Mouse (Mus musculus): ENCODE data around the gene Gm3636. TPM values are rescaled to one million over a fixed set of nuclear protein-coding genes. Genes with fewer than 3 reads are reported as not detected.
"Not testable (repeated sequence)": the region's sequence is repeated elsewhere in the genome, so short reads cannot be mapped to it uniquely, and the experiment has no call there.

Gm3636 gene
- not detected for total RNA-seq (2021)
- long read RNA-seq, experiment 1 = 0 reads
- long read RNA-seq, experiment 2 = 0 reads

DNA sequence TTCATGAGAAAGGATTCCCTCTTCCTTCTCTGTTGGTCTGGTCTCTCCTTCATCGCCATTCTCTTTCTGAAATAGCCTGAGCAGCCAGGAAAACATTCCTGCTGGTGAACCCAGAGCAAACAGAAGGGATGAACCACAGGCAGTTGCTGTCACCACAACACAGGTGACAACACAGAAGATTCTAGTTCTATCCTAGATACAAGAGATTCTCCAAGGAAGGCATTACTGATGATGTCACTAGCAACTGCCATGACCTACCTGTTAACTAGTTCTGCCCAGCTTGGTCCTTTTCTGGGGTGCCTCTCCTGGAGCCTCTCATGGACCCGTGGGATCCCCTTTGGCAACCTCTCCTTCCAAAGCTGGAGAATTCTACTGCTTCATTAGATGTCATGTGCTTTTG is at the start of gene Gm3636:
TSS of gene Gm3636 (minus strand) at position 101 of the 400 bp plus-strand sequence.
- DNase-seq (ENCODE audit: low spot score in 2 of 2) = not testable (repeated sequence)

DNA sequence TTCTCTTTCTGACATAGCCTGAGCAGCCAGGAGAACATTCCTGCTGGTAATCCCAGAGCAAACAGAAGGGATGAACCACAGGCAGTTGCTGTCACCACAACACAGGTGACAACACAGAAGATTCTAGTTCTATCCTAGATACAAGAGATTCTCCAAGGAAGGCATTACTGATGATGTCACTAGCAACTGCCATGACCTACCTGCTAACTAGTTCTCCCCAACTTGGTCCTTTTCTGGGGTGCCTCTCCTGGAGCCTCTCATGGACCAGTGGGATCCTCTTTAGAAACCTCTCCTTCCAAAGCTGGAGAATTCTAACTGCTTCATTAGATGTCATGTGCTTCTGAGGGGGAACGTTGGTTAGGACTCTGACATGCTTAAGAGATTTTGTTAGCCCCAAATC is 32.2 kb upstream of the Gm3636 start, which contains the start of gene Gm8362:
TSS of gene Gm8362 (minus strand) at position 101 of the 400 bp plus-strand sequence.
- not testable (repeated sequence) for DNase-seq (ENCODE audit: low spot score in 2 of 2)

DNA sequence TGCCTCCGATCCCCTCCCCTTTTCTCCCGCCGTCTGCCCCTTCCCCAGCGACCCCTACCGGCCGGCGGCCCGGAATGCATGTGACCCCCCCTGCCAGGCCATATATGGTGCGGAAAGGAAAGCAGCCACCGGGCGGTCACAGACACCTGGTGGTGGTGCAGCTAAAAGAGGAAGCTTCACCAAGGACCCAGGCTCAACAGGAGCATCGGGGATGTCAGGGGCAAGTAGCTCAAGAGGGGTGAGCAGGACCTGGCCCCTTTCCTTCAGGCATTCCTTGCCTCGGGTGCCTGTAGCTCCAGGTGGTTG is 15.1 kb upstream of the Gm3636 start:
- not testable (repeated sequence) for DNase-seq (ENCODE audit: low spot score in 2 of 2)

DNA sequence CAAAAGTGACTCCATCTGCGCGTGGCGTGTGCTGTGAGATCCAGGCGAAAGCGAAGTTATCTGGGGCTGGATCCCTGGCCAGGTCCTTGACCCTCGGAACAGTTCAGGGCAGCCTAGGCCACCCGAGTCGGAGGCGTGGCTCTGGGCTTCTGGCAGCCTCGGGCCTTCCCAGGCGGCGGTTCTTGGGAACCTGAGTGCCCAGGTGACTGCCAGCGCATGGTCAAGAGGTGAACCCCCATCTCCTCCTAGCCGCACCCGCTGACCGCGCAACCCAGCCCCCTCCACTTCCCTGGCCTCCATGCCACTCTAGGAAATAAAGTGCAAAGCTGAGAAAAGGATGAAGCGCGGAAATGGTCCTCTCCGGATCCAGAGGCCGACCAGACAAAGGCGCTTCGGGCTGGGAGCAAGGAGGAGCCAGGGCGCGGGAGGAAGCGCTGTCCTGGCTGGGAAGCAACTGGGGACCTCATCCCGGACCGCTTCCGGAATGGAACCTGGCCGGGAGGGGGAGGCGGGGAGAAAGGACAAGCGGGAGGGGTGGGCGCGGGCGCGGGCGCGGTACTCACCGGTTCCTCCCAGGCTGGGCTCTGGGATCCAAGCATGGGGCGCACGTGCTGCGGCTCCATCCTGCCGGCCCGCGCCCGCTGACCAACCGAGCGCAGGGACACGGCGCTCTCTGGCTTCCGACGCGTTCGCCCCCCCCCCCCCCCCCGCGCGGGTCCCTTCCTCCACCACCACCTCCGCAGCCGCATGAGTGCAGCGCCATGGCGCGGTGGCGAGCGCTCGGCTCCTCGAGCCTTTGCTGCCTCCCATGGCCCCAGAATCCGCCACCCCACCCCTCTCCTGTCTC is 14.5 kb upstream of the Gm3636 start:
- DNase-seq (ENCODE audit: low spot score in 2 of 2) = peak in 1 of 2 experiments; percentile 6

DNA sequence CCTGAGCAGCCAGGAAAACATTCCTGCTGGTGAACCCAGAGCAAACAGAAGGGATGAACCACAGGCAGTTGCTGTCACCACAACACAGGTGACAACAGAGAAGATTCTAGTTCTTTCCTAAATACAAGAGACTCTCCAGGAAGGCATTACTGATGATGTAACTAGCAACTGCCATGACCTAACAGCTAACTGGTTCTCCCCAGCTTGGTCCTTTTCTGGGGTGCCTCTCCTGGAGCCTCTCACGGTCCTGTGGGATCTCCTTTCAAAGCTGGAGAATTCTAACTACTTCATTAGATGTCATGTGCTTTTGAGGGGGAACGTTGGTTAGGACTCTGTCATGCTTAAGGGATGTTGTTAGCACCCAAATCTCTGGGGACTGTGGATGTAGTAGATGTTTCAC is 22.0 kb downstream of the Gm3636 start, which contains the start of gene Gm8050:
TSS of gene Gm8050 (minus strand) at position 101 of the 400 bp plus-strand sequence.
- DNase-seq (ENCODE audit: low spot score in 2 of 2) = not testable (repeated sequence)

Other genes starting within 250 kb of the Gm3636 start
- gene Gm8356, start 205.0 kb downstream of the Gm3636 start, total RNA-seq (2021) = not detected
- under 1 TPM in 1 of 2 experiments, not detected in 1; 0.35 TPM for gene Gm3629, start 151.7 kb downstream of the Gm3636 start, total RNA-seq (2021)
- not detected for gene Gm3460, start 119.9 kb downstream of the Gm3636 start, total RNA-seq (2021)
- not detected for gene Gm10251, start 58.2 kb downstream of the Gm3636 start, total RNA-seq (2021)
- gene Gm8050, start 22.1 kb downstream of the Gm3636 start, total RNA-seq (2021) = not detected
- gene Gm8362, start 32.1 kb upstream of the Gm3636 start, total RNA-seq (2021) = not detected
- gene Gm3642, start 98.0 kb upstream of the Gm3636 start, total RNA-seq (2021) = not detected
- gene Gm3667, start 147.6 kb upstream of the Gm3636 start, total RNA-seq (2021) = not detected
- not detected for gene Gm6356, start 231.5 kb upstream of the Gm3636 start, total RNA-seq (2021)